Mouse (Mus musculus): ENCODE measurements at regions not wholly inside any gene's neighbourhood (a gene's known extent, or its start where the extent isn't known, plus 50 kb on each side); places are given as distances from the start of the nearest gene placed in this dataset.

GRCm38 (mm10) chr3:138668394-138669092 lies 73.5 kb upstream of the Tspan5 start:
- no peak for DNase-seq

- DNase-seq, result no peak
Observed at GRCm38 (mm10) chr3:138675881-138676280, 66.1 kb upstream of the Tspan5 start.

- no peak for DNase-seq
Observed at GRCm38 (mm10) chr3:138678351-138678750, 63.6 kb upstream of the Tspan5 start.

GRCm38 (mm10) chr3:138686636-138687230 lies 55.3 kb upstream of the Tspan5 start:
- DNase-seq, result no peak

GRCm38 (mm10) chr3:138688606-138689005 lies 53.4 kb upstream of the Tspan5 start:
- no peak for DNase-seq

Measured in kidney, postnatal 25 days (tissue).